Mouse (Mus musculus) CD4-positive, CD25-positive, alpha-beta regulatory T cell, adult 2 months (primary cell): ENCODE measurements around the gene Kdr.

ENCODE experiments used
- DNase-seq: peaks from one replicate; pipeline ENCODE4 v3.0.0-alpha.2; 2012; ENCODE audit warnings: low read depth, low spot score

Kdr gene

GRCm38 (mm10) chr5:75978374-75979100 is at the start of gene Kdr:
Kdr (minus strand) TSS chr5:75978458.
- peak; percentile 44 for DNase-seq

GRCm38 (mm10) chr5:76026805-76027204 is 48.5 kb upstream of the Kdr start:
- no peak for DNase-seq

- DNase-seq, result peak; percentile 68
These were observed 47.9 kb upstream of the Kdr start for GRCm38 (mm10) chr5:76025996-76026665.

- no peak for DNase-seq
These were observed 44.9 kb upstream of the Kdr start for GRCm38 (mm10) chr5:76023011-76023773.

GRCm38 (mm10) chr5:76022436-76022835 is 44.2 kb upstream of the Kdr start:
- DNase-seq, result no peak

DNA sequence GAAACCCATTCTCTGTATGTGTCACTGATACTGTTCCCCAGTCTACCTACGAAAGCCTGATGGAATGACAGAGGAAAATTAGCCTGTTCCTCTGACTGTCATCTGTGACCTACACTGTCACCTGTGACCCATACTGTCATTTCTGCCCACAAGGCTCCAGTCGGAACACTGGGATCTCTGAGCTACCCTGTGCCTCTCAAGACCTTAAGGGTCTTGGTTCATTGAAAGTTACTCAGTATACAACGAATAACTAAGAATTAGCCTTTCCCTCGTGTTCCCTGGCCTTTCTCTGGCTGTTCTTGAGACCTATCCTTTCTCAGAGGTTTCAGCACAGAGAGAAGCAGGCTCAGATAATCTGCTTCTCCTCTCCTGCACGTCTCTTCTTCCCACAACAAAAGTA is 40.1 kb upstream of the Kdr start:
- DNase-seq, result no peak

- no peak for DNase-seq
These were observed 37.8 kb upstream of the Kdr start for GRCm38 (mm10) chr5:76016086-76016485.

DNA sequence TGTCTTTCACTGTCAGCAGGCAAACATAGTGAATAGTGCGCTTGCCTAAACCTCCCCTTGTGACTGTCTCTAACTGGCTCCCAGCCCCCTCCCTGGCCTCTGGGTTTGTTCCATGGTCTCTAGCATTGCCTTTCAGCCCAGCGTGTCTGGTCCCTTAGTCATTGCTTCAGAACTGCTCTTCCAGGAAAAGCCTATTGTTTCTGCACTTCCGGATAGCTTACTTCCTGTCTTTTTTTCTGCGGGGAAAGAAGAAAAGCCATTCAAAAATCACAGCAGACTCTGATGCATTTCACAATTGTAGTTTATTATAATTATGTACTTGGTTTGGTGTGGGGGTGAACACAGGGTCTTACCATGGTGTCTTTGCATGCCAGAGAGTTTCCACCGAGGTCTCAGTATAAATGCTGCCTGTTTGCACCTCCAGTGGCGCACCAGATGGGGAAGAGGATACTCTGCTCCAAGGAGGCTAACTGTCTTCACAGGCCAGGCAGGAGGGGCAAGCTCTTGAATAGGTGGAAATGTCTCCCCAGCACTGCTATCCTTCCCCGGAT is 35.7 kb upstream of the Kdr start:
- DNase-seq, result no peak

GRCm38 (mm10) chr5:76006403-76006802 is 28.1 kb upstream of the Kdr start:
- no peak for DNase-seq

DNA sequence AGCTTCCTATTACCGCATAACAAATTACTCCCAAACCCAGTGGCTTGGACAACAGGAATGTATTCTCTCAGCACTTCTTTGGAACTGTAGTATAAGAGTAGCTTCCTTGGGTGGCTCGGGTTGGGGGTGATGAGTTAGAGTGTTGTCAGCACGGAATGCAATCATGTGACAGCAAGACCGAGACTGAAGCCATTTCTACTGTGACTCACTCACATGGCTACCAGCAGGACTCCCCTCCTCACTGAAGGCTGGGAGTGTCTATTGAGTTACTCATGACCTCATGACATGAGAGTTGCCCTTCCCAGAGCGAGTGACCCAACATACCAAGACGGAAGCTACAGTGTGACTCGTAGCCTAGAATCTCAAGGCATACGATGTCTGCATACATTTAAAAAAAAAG is 12.0 kb upstream of the Kdr start:
- DNase-seq, result no peak

DNA sequence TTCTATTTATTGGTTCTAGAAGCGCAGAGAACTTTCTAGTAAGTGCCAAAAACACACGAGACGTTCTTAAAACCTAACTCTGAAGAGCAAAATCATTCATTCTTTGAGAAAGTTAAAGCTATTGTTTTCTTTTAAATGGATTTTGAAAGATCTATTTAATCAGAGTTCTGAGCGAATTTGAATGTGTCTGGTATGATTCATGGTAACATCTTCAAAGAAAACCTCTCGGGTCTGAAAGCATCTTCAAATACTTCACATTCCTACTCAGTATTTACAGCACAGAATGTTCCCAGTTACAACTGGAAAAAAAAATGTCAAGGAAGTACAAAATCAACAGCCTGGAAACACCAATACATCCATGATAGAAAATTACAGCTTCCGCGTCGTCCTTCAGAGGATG is 9.3 kb upstream of the Kdr start:
- no peak for DNase-seq

- no peak for DNase-seq
These were observed 2.5 kb upstream of the Kdr start for GRCm38 (mm10) chr5:75980521-75981311.

GRCm38 (mm10) chr5:75979108-75979507 is 850 bp upstream of the Kdr start:
- DNase-seq, result no peak

DNA sequence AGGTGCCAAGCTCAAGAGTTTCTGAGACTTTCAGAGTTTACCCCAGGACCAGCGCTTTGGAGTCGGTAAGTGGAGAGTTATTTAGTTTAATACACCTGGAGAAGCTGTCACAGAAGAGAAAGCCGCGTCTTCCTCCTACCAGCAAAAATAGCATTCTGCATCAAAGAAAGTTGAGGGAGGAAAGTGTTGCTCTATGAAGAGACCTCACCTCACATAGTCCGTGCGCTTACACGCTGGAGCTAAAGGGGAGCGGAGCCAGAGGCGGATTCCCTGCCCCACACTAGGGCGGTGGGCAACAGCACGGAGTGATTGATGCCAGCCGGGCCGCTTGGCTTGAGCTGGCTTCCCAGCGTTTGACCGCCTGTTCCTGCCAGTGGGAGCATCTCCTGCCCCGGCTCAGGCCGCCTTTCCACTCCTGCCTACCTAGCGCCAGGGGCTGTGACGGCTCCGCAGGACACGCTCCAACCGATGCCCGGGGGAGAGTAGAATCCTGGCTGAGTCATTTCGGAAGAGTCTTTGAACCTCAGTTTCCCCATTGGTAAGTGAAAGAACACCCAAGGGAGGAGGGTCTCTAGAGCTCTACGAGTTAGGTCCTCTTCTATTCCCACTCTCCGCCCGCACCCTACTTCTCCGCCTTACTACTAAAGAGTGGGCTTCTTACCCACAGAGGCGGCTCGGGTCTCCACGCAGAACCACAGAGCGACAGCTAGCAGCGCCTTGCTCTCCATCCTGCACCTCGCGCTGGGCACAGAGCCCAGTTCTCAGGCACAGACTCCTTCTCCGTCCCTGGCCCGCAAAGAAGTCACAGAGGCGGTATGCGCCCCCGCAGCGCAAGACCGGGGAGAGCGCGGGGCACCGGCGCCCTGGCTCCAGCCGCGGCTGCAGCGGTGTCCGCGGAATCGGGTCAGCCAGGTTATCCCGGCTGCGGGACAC is 551 bp downstream of the Kdr start:
- no peak for DNase-seq

GRCm38 (mm10) chr5:75976696-75977095 is 1.6 kb downstream of the Kdr start:
- DNase-seq, result no peak

DNA sequence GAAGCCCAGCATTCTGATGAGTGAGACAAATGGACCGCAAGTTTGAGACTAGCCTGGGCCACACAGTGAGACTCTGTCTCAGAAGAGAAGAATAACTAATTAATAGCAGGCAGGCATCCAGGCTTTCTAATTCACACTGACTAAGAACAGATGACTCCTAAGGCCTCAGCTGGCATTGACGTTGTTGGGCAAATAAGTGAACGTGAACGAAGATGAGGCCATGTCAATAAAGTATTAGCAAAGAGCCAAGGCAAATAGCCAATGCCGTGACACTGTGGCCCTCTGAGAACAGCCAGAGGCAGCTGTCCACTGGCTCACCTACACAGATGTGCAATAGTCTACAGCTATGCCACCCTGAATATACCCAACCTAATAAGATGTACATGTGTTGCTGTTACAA is 2.9 kb downstream of the Kdr start:
- no peak for DNase-seq

DNA sequence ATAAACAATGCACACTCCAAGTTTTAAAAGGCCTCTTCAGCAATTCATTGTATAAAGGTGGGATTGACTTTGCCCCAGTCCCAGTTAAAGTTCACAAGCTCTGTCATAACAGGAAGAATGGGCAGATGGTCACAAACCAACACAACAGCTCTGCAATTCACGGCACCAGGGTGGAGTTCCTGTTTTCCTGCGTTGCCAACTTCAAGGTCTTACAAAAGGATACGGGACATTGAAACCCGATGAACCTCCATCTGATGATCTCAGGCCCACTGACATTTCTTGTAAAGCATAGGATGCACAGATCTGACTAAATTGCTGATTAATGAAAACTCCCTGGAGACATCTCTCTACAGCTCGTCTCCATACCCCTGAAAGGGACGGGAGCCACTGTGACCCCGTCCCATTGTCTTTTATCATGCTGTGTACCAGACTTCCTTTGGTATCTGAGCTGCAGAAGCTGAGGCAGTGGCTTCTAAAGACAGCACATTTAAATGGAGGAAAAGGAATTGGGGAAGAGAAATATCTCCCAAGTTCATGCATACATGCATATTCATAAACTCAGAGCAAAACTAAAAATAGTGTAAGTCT is 3.6 kb downstream of the Kdr start:
- DNase-seq, result no peak

DNA sequence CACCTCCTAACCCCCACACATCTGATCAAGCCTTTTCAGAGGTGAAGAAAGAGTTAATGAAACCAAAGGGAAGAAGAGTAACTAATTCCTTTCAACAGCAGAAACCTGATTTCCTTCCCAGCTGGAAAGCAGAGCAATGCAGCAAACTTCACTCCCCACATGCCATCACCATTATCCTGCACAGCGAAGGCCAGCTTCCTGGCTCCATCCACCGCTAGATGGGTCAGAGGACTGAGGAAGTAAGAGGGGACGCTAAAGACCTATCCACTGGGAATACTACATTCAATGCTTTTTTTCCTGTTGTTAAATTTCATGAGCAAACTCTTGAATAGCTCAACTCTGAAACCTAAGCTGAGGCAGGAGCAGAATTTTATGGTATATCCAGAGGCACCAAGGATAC is 8.4 kb downstream of the Kdr start:
- no peak for DNase-seq

DNA sequence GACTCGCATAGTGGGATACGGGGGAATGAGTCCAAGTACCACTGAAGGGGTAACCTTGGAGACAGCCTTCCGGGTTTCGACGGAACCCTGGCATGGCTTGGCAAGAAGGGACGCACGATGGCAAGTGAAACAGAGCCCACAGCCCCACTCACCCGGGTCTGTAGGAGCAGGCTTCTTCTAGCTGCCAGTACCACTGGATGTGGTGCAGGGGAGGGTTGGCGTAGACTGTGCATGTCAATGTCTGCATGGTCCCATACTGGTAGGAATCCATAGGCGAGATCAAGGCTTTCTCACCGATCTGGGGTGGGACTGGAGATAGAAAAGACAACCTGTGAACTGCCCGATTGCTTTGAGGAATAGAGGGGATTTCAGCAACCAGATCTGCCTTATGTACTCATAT is 15.7 kb downstream of the Kdr start:
- no peak for DNase-seq
